Mouse (Mus musculus): ENCODE results near the gene Zfp668. TPM values are rescaled to one million over a fixed set of nuclear protein-coding genes. Genes with fewer than 3 reads are reported as not detected.

Gene Zfp668
- total and polyA plus RNA-seq, 3 experiments: 2.2 to 4.1 (median 3.4) TPM

- intact Hi-C loops (cut with DNase I): loop anchor here (1.0 to 10.0 kb wide), 2 partner anchors 14 to 390 kb away; partner anchors contain the start of genes Cox6a2 and Hsd3b7
- Histone ChIP-seq H3K27ac (peak overlapping the region; percentile 83), H3K4me3 (peak overlapping the region; percentile 26), H3K79me2 (replicated peaks; ENCODE audit: control insufficient read depth, insufficient read depth, low read length) (no peaks in the 10 kb centered on the region), H3K9ac (ENCODE audit: low read depth, low read length) (peak overlapping the region; percentile 54), H3K4me1 (ENCODE audit: control insufficient read depth, insufficient read depth, low read length) (peaks cover 10% of the 10 kb centered on the region), H3K36me3 (ENCODE audit: control insufficient read depth, insufficient read depth, low read length) (no peaks in the 10 kb centered on the region), H3K27me3 (ENCODE audit: control insufficient read depth, insufficient read depth, low read length) (no peaks in the 10 kb centered on the region)
- TF ChIP-seq CTCF (IDR thresholded peaks at IDR 0.05) (peak; percentile 12; the same call in 1 of the 2 replicates), POLR2A (IDR thresholded peaks at IDR 0.05; ENCODE audit: insufficient read depth, low read depth, low read length) (0 out of 2 replicates have a peak, but pooled peaks have one; percentile 3), EP300 (IDR thresholded peaks at IDR 0.05; ENCODE audit: insufficient read depth, low read depth, low read length) (0 out of 2 replicates have a peak, but pooled peaks have one; percentile 2)
- peak; percentile 85 to 89 for DNase-seq
- WGBS: 30% methylated on average over 19 of the region's 19 CpGs
Observed at GRCm38 (mm10) chr7:127814241-127814921, 62.2 kb downstream of the Zfp668 start.

GRCm38 (mm10) chr7:127813821-127814220, 62.8 kb downstream of the Zfp668 start:
- peak overlapping the region; percentile 54 for H3K9ac ChIP-seq (ENCODE audit: low read depth, low read length)
- H3K4me3 ChIP-seq: peak overlapping the region; percentile 26
- WGBS: 14% methylated on average over 4 of the region's 4 CpGs
- no peaks in the 10 kb centered on the region for H3K36me3 ChIP-seq (ENCODE audit: control insufficient read depth, insufficient read depth, low read length)
- peak overlapping the region; percentile 83 for H3K27ac ChIP-seq
- H3K79me2 ChIP-seq (replicated peaks; ENCODE audit: control insufficient read depth, insufficient read depth, low read length): no peaks in the 10 kb centered on the region
- TF ChIP-seq CTCF (IDR thresholded peaks at IDR 0.05): no peak
- TF ChIP-seq EP300 (IDR thresholded peaks at IDR 0.05; ENCODE audit: insufficient read depth, low read depth, low read length): 0 out of 2 replicates have a peak, but pooled peaks have one; percentile 23
- TF ChIP-seq POLR2A (IDR thresholded peaks at IDR 0.05; ENCODE audit: insufficient read depth, low read depth, low read length): 0 out of 2 replicates have a peak, but pooled peaks have one; percentile 8
- DNase-seq: no peak
- H3K4me1 ChIP-seq (ENCODE audit: control insufficient read depth, insufficient read depth, low read length): peaks cover 10% of the 10 kb centered on the region
- no peaks in the 10 kb centered on the region for H3K27me3 ChIP-seq (ENCODE audit: control insufficient read depth, insufficient read depth, low read length)
- intact Hi-C loops (cut with DNase I): loop anchor here (1.0 to 10.0 kb wide), 2 partner anchors 14 to 391 kb away; partner anchors contain the start of genes Cox6a2 and Hsd3b7

Other genes with a start within 250 kb of the Zfp668 start
- 10 to 100 TPM; 34.1 to 34.5 TPM for gene Bcl7c, start 167.9 kb downstream of the Zfp668 start, total RNA-seq (2021)
- gene Bcl7c, start 167.9 kb downstream of the Zfp668 start, polyA plus RNA-seq (2012; rRNA removed): 13.5 and 13.6 TPM in 2 replicates
- 1 to 10 TPM; 6.6 to 8.7 TPM for gene Ctf1, start 164.1 kb downstream of the Zfp668 start, total RNA-seq (2021)
- 15.3 and 24.5 TPM in 2 replicates for gene Ctf1, start 164.1 kb downstream of the Zfp668 start, polyA plus RNA-seq (2012; rRNA removed)
- not detected for gene Ctf2, start 144.7 kb downstream of the Zfp668 start, total RNA-seq (2021)
- gene Ctf2, start 144.7 kb downstream of the Zfp668 start, polyA plus RNA-seq (2012; rRNA removed): not detected in 2 replicates
- gene Fbxl19, start 132.3 kb downstream of the Zfp668 start, total RNA-seq (2021): 1 to 10 TPM; 3.3 to 3.4 TPM
- 4.1 and 4.8 TPM in 2 replicates for gene Fbxl19, start 132.3 kb downstream of the Zfp668 start, polyA plus RNA-seq (2012; rRNA removed)
- 10 to 100 TPM; 21.9 to 23.5 TPM for gene Orai3, start 107.0 kb downstream of the Zfp668 start, total RNA-seq (2021)
- gene Orai3, start 107.0 kb downstream of the Zfp668 start, polyA plus RNA-seq (2012; rRNA removed): 27.5 and 31.7 TPM in 2 replicates
- gene Setd1a, start 100.2 kb downstream of the Zfp668 start, total RNA-seq (2021): 10 to 100 TPM; 16.3 to 18.5 TPM
- gene Setd1a, start 100.2 kb downstream of the Zfp668 start, polyA plus RNA-seq (2012; rRNA removed): 7.1 and 8.6 TPM in 2 replicates
- gene Gm49388, start 91.2 kb downstream of the Zfp668 start, total RNA-seq (2021): 1 to 10 TPM; 1.6 to 2.6 TPM
- not detected in 2 replicates for gene Gm49388, start 91.2 kb downstream of the Zfp668 start, polyA plus RNA-seq (2012; rRNA removed)
- 10 to 100 TPM in 1 of 2 experiments, 1 to 10 TPM in 1; 9.8 to 12.9 TPM for gene Hsd3b7, start 76.2 kb downstream of the Zfp668 start, total RNA-seq (2021)
- 37.0 and 45.0 TPM in 2 replicates for gene Hsd3b7, start 76.2 kb downstream of the Zfp668 start, polyA plus RNA-seq (2012; rRNA removed)
- 10 to 100 TPM; 68.4 to 71.9 TPM for gene Stx4a, start 52.5 kb downstream of the Zfp668 start, total RNA-seq (2021)
- 79.3 and 83.0 TPM in 2 replicates for gene Stx4a, start 52.5 kb downstream of the Zfp668 start, polyA plus RNA-seq (2012; rRNA removed)
- gene Stx1b, start 52.3 kb downstream of the Zfp668 start, total RNA-seq (2021): 1 to 10 TPM in 1 of 2 experiments, under 1 TPM in 1; 0.77 to 1.1 TPM
- 3.8 and 4.0 TPM in 2 replicates for gene Stx1b, start 52.3 kb downstream of the Zfp668 start, polyA plus RNA-seq (2012; rRNA removed)
- 10 to 100 TPM; 17.7 to 18.9 TPM for gene Zfp646, start 607 bp downstream of the Zfp668 start, total RNA-seq (2021)
- 8.0 and 11.8 TPM in 2 replicates for gene Zfp646, start 607 bp downstream of the Zfp668 start, polyA plus RNA-seq (2012; rRNA removed)
- 1 to 10 TPM in 1 of 2 experiments, under 1 TPM in 1; 0.76 to 1.2 TPM for gene Prss53, start 14.1 kb upstream of the Zfp668 start, total RNA-seq (2021)
- 3.8 TPM in 2 replicates for gene Prss53, start 14.1 kb upstream of the Zfp668 start, polyA plus RNA-seq (2012; rRNA removed)
- gene Gm21974, start 18.6 kb upstream of the Zfp668 start, total RNA-seq (2021): not detected
- gene Gm21974, start 18.6 kb upstream of the Zfp668 start, polyA plus RNA-seq (2012; rRNA removed): not detected in 2 replicates
- 10 to 100 TPM; 16.2 to 17.7 TPM for gene Vkorc1, start 18.8 kb upstream of the Zfp668 start, total RNA-seq (2021)
- 59.2 and 90.0 TPM in 2 replicates for gene Vkorc1, start 18.8 kb upstream of the Zfp668 start, polyA plus RNA-seq (2012; rRNA removed)
- 100 to 1,000 TPM; 104 to 131 TPM for gene Bckdk, start 27.3 kb upstream of the Zfp668 start, total RNA-seq (2021)
- gene Bckdk, start 27.3 kb upstream of the Zfp668 start, polyA plus RNA-seq (2012; rRNA removed): 165 and 210 TPM in 2 replicates
- 10 to 100 TPM; 13.8 to 14.6 TPM for gene Kat8, start 35.7 kb upstream of the Zfp668 start, total RNA-seq (2021)
- 10.1 and 16.9 TPM in 2 replicates for gene Kat8, start 35.7 kb upstream of the Zfp668 start, polyA plus RNA-seq (2012; rRNA removed)
- gene Prss8, start 53.3 kb upstream of the Zfp668 start, total RNA-seq (2021): not detected
- 1.1 TPM in 1 of 2 replicates, not detected in the other for gene Prss8, start 53.3 kb upstream of the Zfp668 start, polyA plus RNA-seq (2012; rRNA removed)
- gene Prss36, start 69.9 kb upstream of the Zfp668 start, total RNA-seq (2021): 1 to 10 TPM; 6.0 to 9.7 TPM
- 21.4 and 23.1 TPM in 2 replicates for gene Prss36, start 69.9 kb upstream of the Zfp668 start, polyA plus RNA-seq (2012; rRNA removed)
- 100 to 1,000 TPM; 151 to 181 TPM for gene Fus, start 90.6 kb upstream of the Zfp668 start, total RNA-seq (2021)
- gene Fus, start 90.6 kb upstream of the Zfp668 start, polyA plus RNA-seq (2012; rRNA removed): 222 and 261 TPM in 2 replicates
- 1 to 10 TPM; 6.9 to 8.8 TPM for gene Pycard, start 117.0 kb upstream of the Zfp668 start, total RNA-seq (2021)
- 28.3 and 32.8 TPM in 2 replicates for gene Pycard, start 117.0 kb upstream of the Zfp668 start, polyA plus RNA-seq (2012; rRNA removed)
- gene Trim72, start 127.1 kb upstream of the Zfp668 start, total RNA-seq (2021): 100 to 1,000 TPM; 252 to 303 TPM
- 218 and 278 TPM in 2 replicates for gene Trim72, start 127.1 kb upstream of the Zfp668 start, polyA plus RNA-seq (2012; rRNA removed)
- gene Itgam, start 185.8 kb upstream of the Zfp668 start, total RNA-seq (2021): 1 to 10 TPM; 6.7 to 7.0 TPM
- 4.2 and 7.6 TPM in 2 replicates for gene Itgam, start 185.8 kb upstream of the Zfp668 start, polyA plus RNA-seq (2012; rRNA removed)
- under 1 TPM in 1 of 2 experiments, not detected in 1; 0.23 TPM for gene Gm49368, start 185.9 kb upstream of the Zfp668 start, total RNA-seq (2021)
- gene Gm49368, start 185.9 kb upstream of the Zfp668 start, polyA plus RNA-seq (2012; rRNA removed): not detected in 2 replicates

Data from heart, adult 2 months (tissue).